Mouse (Mus musculus) erythroblast, embryonic 14.5 days (primary cell): Measurements from ENCODE around the gene a. TPM values are rescaled to one million over a fixed set of nuclear protein-coding genes. Genes with fewer than 3 reads are reported as not detected.

Experiments used
- H3K27me3 ChIP-seq: 2 replicates; pipeline ENCODE4 v1.6.1; 2012; ENCODE audit warnings: inconsistent platforms; ENCODE audit not compliant: control insufficient read depth
- H3K36me3 ChIP-seq: 2 replicates; pipeline ENCODE4 v1.6.1; 2012; ENCODE audit warnings: mild to moderate bottlenecking, inconsistent platforms; ENCODE audit not compliant: control insufficient read depth
- H3K4me1 ChIP-seq: 2 replicates; pipeline ENCODE4 v1.6.1; 2012; ENCODE audit warnings: inconsistent platforms; ENCODE audit not compliant: control insufficient read depth
- H3K4me3 ChIP-seq: replicated peaks from 2 replicates; pipeline ENCODE3; 2012; ENCODE audit warnings: moderate library complexity, mild to moderate bottlenecking, inconsistent platforms
- H3K9me3 ChIP-seq: 2 replicates; pipeline ENCODE4 v1.6.1; 2012; ENCODE audit warnings: low read length, inconsistent platforms, mixed read lengths; ENCODE audit not compliant: control insufficient read depth
- GATA1 ChIP-seq: IDR thresholded peaks from 2 replicates; pipeline ENCODE4 v1.6.1; 2012; ENCODE audit warnings: low read length, inconsistent platforms, mixed read lengths
- TAL1 ChIP-seq: IDR thresholded peaks from 3 replicates; pipeline ENCODE4 v1.6.1; 2012; ENCODE audit warnings: low read length, inconsistent platforms, mixed read lengths
- polyA plus RNA-seq: library from polyadenylated mRNA; stranded (reverse); fragments of >175 nt; gene quantifications from 2 replicates; pipeline ENCODE4 v1.2.3, GENCODE M21; 2012

The a gene
- polyA plus RNA-seq, 1 experiment = not detected

GRCm38 (mm10) chr2:155081056-155081455 lies 289.9 kb downstream of the a start:
- Histone ChIP-seq H3K4me3 (no peak overlapping the region), H3K36me3 (no peaks in the 10 kb centered on the region), H3K27me3 (peaks cover 7% of the 10 kb centered on the region), H3K9me3 (no peaks in the 10 kb centered on the region), H3K4me1 (no peaks in the 10 kb centered on the region)
- TF ChIP-seq TAL1 (no peak), GATA1 (no peak)

GRCm38 (mm10) chr2:155082121-155082803 lies 291.1 kb downstream of the a start:
- Histone ChIP-seq H3K4me1 (no peaks in the 10 kb centered on the region), H3K4me3 (no peak overlapping the region), H3K27me3 (peaks cover 7% of the 10 kb centered on the region), H3K9me3 (no peaks in the 10 kb centered on the region), H3K36me3 (no peaks in the 10 kb centered on the region)
- TF ChIP-seq GATA1 (no peak), TAL1 (no peak)

DNA sequence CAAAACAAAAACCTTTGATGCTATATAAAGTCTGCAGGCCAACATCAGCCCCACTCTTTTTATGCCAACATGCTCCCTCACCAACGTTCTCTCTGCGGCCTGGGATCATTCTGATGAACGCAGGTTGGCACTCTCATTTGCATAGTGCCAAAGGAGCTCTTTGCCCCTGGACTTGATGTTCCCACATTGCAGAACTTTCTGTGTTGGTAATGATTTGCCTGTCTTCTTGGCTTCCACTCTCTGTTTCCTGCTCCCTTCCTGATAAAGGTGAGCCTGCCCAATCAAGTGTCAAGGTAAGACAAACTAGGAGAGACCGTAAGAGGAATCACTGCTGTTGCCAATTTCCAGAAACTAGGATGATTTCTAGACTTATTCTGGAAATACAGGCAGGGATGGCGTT lies 293.3 kb downstream of the a start:
- no peaks in the 10 kb centered on the region for H3K9me3 ChIP-seq
- H3K4me1 ChIP-seq = peaks cover 6% of the 10 kb centered on the region
- H3K27me3 ChIP-seq = peaks cover 7% of the 10 kb centered on the region
- TF ChIP-seq TAL1 (no peak), GATA1 (no peak)
- H3K4me3 ChIP-seq = no peak overlapping the region
- H3K36me3 ChIP-seq = no peaks in the 10 kb centered on the region

- Histone ChIP-seq H3K36me3 (no peaks in the 10 kb centered on the region), H3K4me3 (no peak overlapping the region), H3K27me3 (peaks cover 2% of the 10 kb centered on the region), H3K4me1 (peaks cover 17% of the 10 kb centered on the region), H3K9me3 (no peaks in the 10 kb centered on the region)
- no peak for TF ChIP-seq TAL1
- no peak for TF ChIP-seq GATA1
Observed at GRCm38 (mm10) chr2:155086328-155086727, 295.1 kb downstream of the a start.

- no peaks in the 10 kb centered on the region for H3K27me3 ChIP-seq
- H3K9me3 ChIP-seq = no peaks in the 10 kb centered on the region
- H3K36me3 ChIP-seq = no peaks in the 10 kb centered on the region
- TF ChIP-seq GATA1 (no peak), TAL1 (no peak)
- H3K4me3 ChIP-seq = no peak overlapping the region
- peaks cover 33% of the 10 kb centered on the region for H3K4me1 ChIP-seq
Observed at GRCm38 (mm10) chr2:155088264-155088663, 297.1 kb downstream of the a start.

- H3K36me3 ChIP-seq = no peaks in the 10 kb centered on the region
- H3K4me3 ChIP-seq = peak overlapping the region; percentile 36
- no peaks in the 10 kb centered on the region for H3K9me3 ChIP-seq
- TF ChIP-seq TAL1 = peak; percentile 31; the same call in 1 of the 3 replicates
- no peak for TF ChIP-seq GATA1
- no peaks in the 10 kb centered on the region for H3K27me3 ChIP-seq
- peaks cover 35% of the 10 kb centered on the region for H3K4me1 ChIP-seq
Observed at GRCm38 (mm10) chr2:155090909-155091742, 299.9 kb downstream of the a start.

DNA sequence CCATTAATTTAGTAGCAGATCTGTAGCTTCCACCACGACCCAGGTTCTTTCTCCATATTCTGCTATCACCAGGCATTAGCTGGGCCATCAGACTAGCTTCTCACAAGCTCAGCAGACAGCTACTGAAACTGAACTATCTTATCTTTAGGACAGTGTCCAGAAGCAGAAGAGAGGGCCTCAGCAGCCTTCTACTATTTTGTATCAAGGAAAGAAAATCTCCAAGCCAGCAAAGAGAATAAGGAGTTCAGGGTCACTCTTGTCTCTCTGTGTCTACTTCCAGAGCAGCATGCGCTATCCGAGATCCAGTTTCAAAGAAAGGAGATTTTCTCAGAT lies 300.5 kb downstream of the a start:
- Histone ChIP-seq H3K27me3 (no peaks in the 10 kb centered on the region), H3K4me1 (peaks cover 35% of the 10 kb centered on the region), H3K4me3 (no peak overlapping the region), H3K9me3 (no peaks in the 10 kb centered on the region), H3K36me3 (no peaks in the 10 kb centered on the region)
- no peak for TF ChIP-seq GATA1
- TF ChIP-seq TAL1 = no peak

GRCm38 (mm10) chr2:155093418-155093817 lies 302.2 kb downstream of the a start:
- no peaks in the 10 kb centered on the region for H3K36me3 ChIP-seq
- H3K4me1 ChIP-seq = peaks cover 34% of the 10 kb centered on the region
- H3K9me3 ChIP-seq = no peaks in the 10 kb centered on the region
- no peaks in the 10 kb centered on the region for H3K27me3 ChIP-seq
- TF ChIP-seq TAL1 = no peak
- no peak for TF ChIP-seq GATA1
- H3K4me3 ChIP-seq = no peak overlapping the region

GRCm38 (mm10) chr2:155098720-155099380 lies 307.6 kb downstream of the a start:
- no peak for TF ChIP-seq TAL1
- TF ChIP-seq GATA1 = no peak
- Histone ChIP-seq H3K4me3 (no peak overlapping the region), H3K4me1 (peaks cover 10% of the 10 kb centered on the region), H3K27me3 (no peaks in the 10 kb centered on the region), H3K9me3 (no peaks in the 10 kb centered on the region), H3K36me3 (no peaks in the 10 kb centered on the region)
